Mouse (Mus musculus) small intestine, adult 2 months (tissue): Measurements from ENCODE around the gene Vps72. TPM values are rescaled to one million over a fixed set of nuclear protein-coding genes. Genes with fewer than 3 reads are reported as not detected.

Experiments
- H3K27ac ChIP-seq: fragments of 200-500 bp; 2 replicates; pipeline ENCODE4 v1.5.1; 2012; ENCODE audit warnings: low read depth, low read length, control low read depth, inconsistent platforms; ENCODE audit not compliant: insufficient read depth
- H3K27me3 ChIP-seq: fragments of 200-500 bp; 2 replicates; pipeline ENCODE4 v1.6.1; 2012; ENCODE audit warnings: mild to moderate bottlenecking, moderate library complexity, low read length, inconsistent platforms; ENCODE audit not compliant: control insufficient read depth, insufficient read depth
- H3K36me3 ChIP-seq: fragments of 200-500 bp; 2 replicates; pipeline ENCODE4 v1.6.1; 2012; ENCODE audit warnings: mild to moderate bottlenecking, low read length, control low read depth, inconsistent platforms; ENCODE audit not compliant: control insufficient read depth, insufficient read depth
- H3K4me1 ChIP-seq: fragments of 200-500 bp; 2 replicates; pipeline ENCODE4 v1.6.1; 2012; ENCODE audit warnings: low read length, inconsistent platforms, mixed read lengths; ENCODE audit not compliant: control insufficient read depth, insufficient read depth, insufficient read length
- H3K4me3 ChIP-seq: fragments of 200-500 bp; 2 replicates; pipeline ENCODE4 v1.5.1; 2012; ENCODE audit warnings: low read depth, mild to moderate bottlenecking, control low read depth, inconsistent platforms, low read length, moderate library complexity
- CTCF ChIP-seq: fragments of 200-500 bp; IDR thresholded peaks from 2 replicates; pipeline ENCODE4 v1.5.1; 2012; ENCODE audit warnings: low read depth, mild to moderate bottlenecking, control low read depth, inconsistent platforms, low read length, moderate library complexity, mixed read lengths; ENCODE audit not compliant: insufficient replicate concordance, insufficient read length; ENCODE audit errors: extremely low read depth
- POLR2A ChIP-seq: fragments of 200-500 bp; IDR thresholded peaks from 2 replicates; pipeline ENCODE4 v1.6.1; 2012; ENCODE audit warnings: low read depth, mild to moderate bottlenecking, control low read depth, inconsistent platforms, low read length, moderate library complexity
- whole genome bisulfite sequencing: fragments of 180-500 bp; shearing (Covaris S2); methylation state at CpG from one replicate; pipeline ENCODE4 v1.1.7; 2018; 5-methylcytosine and 5-hydroxymethylcytosine counted together
- polyA plus RNA-seq: library from polyadenylated mRNA; depleted of rRNA; stranded (reverse); fragments of >200 nt; gene quantifications from 2 replicates; pipeline ENCODE4 v1.2.3, GENCODE M21; 2012

Vps72 gene
- polyA plus RNA-seq, 1 experiment = 63.8 TPM

DNA sequence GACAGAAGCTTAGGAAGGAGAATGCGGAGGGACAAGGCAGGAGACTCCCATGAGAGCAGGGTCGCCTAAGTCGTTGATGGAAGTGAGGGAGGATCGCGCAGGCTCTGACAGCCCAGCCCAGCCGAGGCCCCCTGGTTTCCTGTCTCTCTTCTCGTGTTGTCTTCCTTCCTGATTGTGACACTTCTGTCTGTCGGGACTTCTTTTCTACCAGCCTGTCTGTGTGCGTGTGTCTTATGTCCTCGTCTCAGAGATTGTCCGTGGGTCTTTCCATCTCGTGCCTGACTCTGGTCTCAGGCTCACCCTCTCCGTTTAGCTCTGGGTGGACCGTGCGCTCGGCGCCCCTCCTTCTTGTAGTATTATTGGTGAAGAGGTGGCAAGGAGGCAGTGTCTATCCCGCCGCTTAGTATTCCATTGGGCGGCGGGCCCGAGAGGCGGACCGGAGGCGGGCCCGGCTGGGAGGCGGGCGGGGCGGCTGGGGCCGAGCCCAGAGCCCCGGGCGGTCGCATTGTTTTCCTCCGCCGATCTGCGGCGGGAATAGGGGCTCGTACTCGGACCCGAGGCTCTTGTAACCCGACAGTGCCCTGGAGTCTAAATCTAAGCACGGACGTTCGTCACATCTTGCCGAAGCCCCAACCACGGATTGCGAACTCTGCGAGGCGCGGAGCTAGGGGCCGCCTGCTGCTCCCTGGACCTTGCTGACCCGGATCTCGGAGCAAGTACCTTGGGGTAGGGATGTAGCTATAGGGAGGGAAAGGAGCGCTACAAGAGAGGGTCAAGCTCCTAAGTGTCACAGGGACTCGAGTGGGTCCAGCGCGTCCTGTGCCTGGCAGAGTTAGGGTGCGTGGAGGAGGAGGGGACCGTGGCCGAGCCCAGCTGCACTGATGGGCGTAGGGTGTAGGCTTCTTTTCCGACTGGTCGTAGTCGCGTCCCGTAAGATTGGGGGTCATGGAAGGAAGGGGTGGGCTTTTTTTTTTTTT lies 49.5 kb downstream of the Vps72 start, which contains the start of gene Sema6c:
TSS of gene Sema6c (plus strand) at position 471 of the 977 bp plus-strand sequence.
- TF ChIP-seq POLR2A = peak; percentile 52; the same call in 1 of the 2 replicates
- no peak for TF ChIP-seq CTCF
- peaks cover 13% of the 10 kb centered on the region for H3K4me1 ChIP-seq
- no peaks in the 10 kb centered on the region for H3K36me3 ChIP-seq
- H3K27ac ChIP-seq = no peak within 1 kb of the TSS
- under 1% methylated on average over 62 of the region's 66 CpGs for WGBS
- H3K27me3 ChIP-seq = peaks cover 10% of the 10 kb centered on the region
- H3K4me3 ChIP-seq = peak within 1 kb of the TSS; percentile 80

DNA sequence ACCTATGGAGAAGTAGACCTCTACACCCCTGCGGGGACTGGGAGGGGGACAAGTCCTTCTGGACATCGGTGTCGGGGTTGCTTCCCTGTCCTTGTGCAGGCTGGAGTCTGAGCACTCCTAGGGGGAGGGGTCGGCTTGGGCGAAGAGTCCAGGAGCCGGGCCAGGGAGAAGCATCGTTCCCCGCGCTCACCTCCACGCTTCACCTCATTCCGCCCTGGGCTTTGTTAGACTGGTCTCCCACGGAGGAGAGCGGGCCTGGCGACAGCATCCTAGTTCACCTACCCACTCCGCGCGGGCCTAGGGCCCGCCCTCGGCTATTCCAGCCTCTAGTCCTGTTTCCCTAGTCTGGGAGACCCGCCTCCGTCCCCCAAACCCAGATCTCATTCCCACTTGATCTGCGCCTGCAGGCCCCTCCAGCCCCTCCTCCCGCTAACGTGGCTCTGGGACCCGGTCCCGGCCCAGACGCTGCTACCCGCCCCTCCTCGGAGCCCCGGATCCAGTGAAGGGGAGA lies 50.3 kb downstream of the Vps72 start:
- peak overlapping the region; percentile 80 for H3K4me3 ChIP-seq
- H3K27ac ChIP-seq = no peak overlapping the region
- no peaks in the 10 kb centered on the region for H3K36me3 ChIP-seq
- TF ChIP-seq CTCF (no peak), POLR2A (no peak)
- H3K4me1 ChIP-seq = peaks cover 13% of the 10 kb centered on the region
- H3K27me3 ChIP-seq = peaks cover 10% of the 10 kb centered on the region
- WGBS = 8% methylated on average over 30 of the region's 30 CpGs

DNA sequence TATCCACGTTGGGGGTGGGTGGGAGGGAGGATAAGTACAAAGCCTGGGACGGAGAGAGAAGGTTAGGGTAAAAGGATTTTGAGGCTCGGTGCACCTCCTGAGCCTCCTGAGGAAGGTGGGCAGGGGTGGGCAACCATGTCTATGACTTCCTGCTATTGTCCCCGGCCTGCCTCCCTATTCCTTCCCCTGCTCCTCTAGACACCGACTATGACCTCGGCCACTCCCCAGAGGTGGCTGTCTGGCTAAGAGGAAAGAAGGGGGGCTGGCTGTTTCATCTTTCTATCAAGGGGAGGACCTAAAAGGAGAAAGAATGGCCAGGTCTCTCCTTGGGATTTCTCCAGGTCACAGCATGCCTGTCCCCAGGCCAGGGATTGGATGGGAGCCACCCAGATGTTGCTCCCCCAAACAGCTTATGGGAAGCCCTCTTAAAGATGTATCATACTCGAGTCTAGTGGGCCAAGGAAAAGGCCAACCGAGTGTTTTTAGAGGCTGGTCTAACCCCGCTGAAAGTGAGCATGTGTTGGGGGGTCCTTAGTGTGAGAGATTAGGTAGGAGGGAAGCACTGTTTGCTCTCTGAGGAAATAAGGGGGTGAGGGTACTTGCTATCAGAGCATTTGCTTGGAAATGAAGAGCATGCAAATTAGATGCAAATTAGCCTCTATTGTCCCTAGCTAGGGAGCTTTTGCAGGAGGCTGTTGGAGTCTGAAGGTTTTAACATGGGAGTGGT lies 51.0 kb downstream of the Vps72 start:
- H3K27ac ChIP-seq = no peak overlapping the region
- H3K36me3 ChIP-seq = no peaks in the 10 kb centered on the region
- H3K4me1 ChIP-seq = peaks cover 13% of the 10 kb centered on the region
- 33% methylated on average over 9 of the region's 9 CpGs for WGBS
- peaks cover 10% of the 10 kb centered on the region for H3K27me3 ChIP-seq
- no peak overlapping the region for H3K4me3 ChIP-seq
- TF ChIP-seq POLR2A (no peak), CTCF (no peak)

DNA sequence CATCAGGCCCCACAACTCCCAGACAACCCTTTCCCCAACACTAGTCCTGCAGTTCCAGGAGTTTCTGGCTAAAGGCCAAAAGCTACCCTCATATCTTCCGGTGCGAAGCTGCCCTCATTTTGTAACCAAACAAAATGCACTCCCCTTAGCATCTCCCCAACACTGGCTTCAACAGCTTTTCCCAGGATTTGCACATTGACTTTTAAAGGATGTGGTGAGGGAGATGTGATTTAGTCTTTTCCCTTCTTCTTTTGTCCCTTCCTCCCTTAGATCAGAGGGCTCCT lies 51.5 kb downstream of the Vps72 start:
- H3K4me1 ChIP-seq = peaks cover 13% of the 10 kb centered on the region
- TF ChIP-seq CTCF = no peak
- TF ChIP-seq POLR2A = no peak
- no peak overlapping the region for H3K4me3 ChIP-seq
- H3K36me3 ChIP-seq = no peaks in the 10 kb centered on the region
- H3K27me3 ChIP-seq = peaks cover 10% of the 10 kb centered on the region
- WGBS = 32% methylated on average over 2 of the region's 2 CpGs
- no peak overlapping the region for H3K27ac ChIP-seq

DNA sequence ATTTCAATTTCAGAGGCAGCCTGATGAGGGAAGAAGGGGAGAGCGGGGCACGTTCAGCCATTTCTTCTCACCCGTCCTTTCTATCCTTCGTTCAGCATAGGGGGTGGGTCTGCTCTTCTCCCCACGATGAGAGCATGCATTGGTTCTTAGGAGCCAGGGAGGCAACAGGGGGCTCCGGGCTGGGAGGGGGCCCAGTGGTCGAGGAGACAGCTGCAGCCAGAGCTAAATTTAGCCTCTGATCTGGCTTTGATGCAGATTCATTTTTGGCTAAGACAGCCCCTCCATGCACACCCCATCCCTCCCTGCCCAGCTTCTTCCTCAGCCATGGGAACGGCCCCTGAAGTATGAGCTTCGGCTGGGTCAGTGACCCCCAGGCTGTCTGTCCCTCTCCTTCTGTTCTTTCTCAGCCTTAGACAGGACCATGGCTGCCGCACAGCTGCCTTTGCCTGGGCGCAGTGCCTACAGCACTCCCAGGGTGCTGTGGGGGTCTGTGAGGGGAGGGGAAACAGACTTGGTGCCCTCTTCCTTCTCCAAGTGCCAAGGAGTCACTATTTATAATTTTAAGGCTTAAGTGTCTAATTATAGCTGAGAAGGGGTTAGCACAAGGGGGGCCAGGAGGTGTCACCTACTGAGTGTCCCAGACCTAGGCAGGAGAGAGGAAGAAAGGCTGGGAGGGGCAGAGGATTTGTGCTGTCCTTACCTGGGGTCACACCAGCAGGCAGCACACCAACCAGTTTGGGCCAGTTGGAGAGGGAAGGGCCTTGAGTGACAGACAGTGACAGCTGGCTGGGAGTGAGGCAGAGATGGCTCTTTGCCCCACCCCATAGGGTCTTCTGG lies 52.8 kb downstream of the Vps72 start:
- peaks cover 13% of the 10 kb centered on the region for H3K4me1 ChIP-seq
- TF ChIP-seq CTCF (no peak), POLR2A (no peak)
- no peak overlapping the region for H3K4me3 ChIP-seq
- H3K27ac ChIP-seq = no peak overlapping the region
- no peaks in the 10 kb centered on the region for H3K36me3 ChIP-seq
- H3K27me3 ChIP-seq = peaks cover 10% of the 10 kb centered on the region
- WGBS = 71% methylated on average over 11 of the region's 11 CpGs

DNA sequence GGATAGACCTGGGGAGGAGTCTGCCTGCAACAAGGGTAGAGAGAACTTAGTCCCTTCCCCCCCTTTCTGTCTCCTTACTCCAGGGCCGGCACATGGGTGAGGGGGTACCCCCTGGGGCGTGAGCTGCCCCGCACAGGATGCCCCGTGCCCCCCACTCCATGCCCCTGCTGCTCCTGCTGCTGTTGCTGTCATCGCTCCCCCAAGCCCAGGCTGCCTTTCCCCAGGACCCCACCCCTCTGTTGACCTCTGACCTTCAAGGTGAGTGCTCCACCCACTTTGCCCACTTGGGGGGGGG lies 53.4 kb downstream of the Vps72 start:
- WGBS = 82% methylated on average over 5 of the region's 5 CpGs
- TF ChIP-seq CTCF = no peak
- no peak for TF ChIP-seq POLR2A

More for the DNA sequence above, 53.4 kb downstream of the Vps72 start:
- H3K36me3 ChIP-seq = no peaks in the 10 kb centered on the region
- H3K4me1 ChIP-seq = peaks cover 13% of the 10 kb centered on the region
- no peak overlapping the region for H3K4me3 ChIP-seq
- no peak overlapping the region for H3K27ac ChIP-seq
- peaks cover 10% of the 10 kb centered on the region for H3K27me3 ChIP-seq
